Mouse (Mus musculus): ENCODE measurements around the gene Timm9. TPM values are rescaled to one million over a fixed set of nuclear protein-coding genes. Genes with fewer than 3 reads are reported as not detected.

Gene Timm9
- polyA plus RNA-seq, 1 experiment from 2014 or later, result 69.1 TPM

DNA sequence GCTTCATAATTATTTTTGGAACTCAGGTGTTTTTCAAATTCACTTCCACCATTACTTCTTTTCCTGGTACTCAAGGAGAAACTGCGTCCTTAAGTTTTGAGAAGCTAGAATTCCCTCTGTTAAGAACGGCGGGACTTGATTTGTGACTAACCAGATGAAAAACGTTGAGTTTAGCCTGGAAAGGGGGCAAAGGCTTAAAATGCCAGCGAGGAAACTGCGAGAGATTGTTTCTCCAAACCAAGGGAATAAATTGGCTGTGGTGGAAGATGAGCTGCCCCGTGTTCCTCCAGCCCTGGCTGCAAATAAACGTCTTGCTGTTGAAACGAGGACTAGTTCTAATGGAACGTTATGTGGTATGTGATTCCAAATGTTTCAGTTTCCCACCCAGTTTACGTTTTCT is 1.2 kb upstream of the Timm9 start:
- no peaks in the 10 kb centered on the region for H3K27me3 ChIP-seq (replicated peaks; ENCODE audit: control insufficient read depth, insufficient read depth, low read length)
- no peak overlapping the region for H3K27ac ChIP-seq (ENCODE audit: low read depth, low read length)
- H3K4me1 ChIP-seq (replicated peaks; ENCODE audit: control insufficient read depth, insufficient read depth, low read length), result no peaks in the 10 kb centered on the region
- no peak for ATAC-seq
- peak overlapping the region; percentile 93 for H3K4me2 ChIP-seq (replicated peaks; ENCODE audit: low read depth)
- no peaks in the 10 kb centered on the region for H3K9me3 ChIP-seq (ENCODE audit: control insufficient read depth)
- H3K36me3 ChIP-seq (ENCODE audit: control insufficient read depth, insufficient read depth), result peaks cover 13% of the 10 kb centered on the region
- no peak for TF ChIP-seq CTCF (IDR thresholded peaks at IDR 0.05; ENCODE audit: low read depth)
- 0 out of 2 replicates have a peak overlapping the region, but pooled peaks have one; percentile 85 for H3K9ac ChIP-seq (ENCODE audit: low read depth, low read length)
- peak overlapping the region; percentile 95 for H3K4me3 ChIP-seq (ENCODE audit: low read depth, low read length)
- under 1% methylated on average over 11 of the region's 11 CpGs for WGBS

DNA sequence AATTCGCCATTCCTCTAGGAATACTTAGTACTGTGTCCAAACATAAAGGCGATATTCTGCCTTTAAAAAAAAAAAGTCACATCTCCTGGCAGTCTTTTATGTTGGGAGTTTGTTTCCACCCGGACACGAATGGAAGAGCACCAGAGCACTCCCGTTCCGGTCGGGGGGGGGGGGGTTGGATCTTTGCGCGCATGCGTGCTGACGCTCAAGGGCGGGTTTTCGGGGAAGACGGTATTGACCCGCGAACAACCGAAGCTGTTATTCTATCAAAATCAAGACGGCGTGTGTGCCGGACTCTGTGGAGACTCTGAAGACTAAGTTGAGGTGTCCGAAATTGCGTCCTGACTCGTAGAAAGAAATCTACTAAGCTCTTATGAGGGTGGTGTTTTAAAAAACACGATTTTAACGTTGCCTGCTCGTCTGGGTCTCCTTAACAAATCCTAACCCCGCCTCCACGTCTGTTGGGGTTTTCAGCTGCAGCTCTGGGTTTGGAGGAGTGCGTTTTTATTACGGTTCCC is 549 bp upstream of the Timm9 start:
- peak overlapping the region; percentile 93 for H3K4me2 ChIP-seq (replicated peaks; ENCODE audit: low read depth)
- H3K36me3 ChIP-seq (ENCODE audit: control insufficient read depth, insufficient read depth), result peaks cover 6% of the 10 kb centered on the region
- ATAC-seq, result peak; percentile 80
- peak overlapping the region; percentile 95 for H3K4me3 ChIP-seq (ENCODE audit: low read depth, low read length)
- under 1% methylated on average over 30 of the region's 30 CpGs for WGBS
- H3K4me1 ChIP-seq (replicated peaks; ENCODE audit: control insufficient read depth, insufficient read depth, low read length), result no peaks in the 10 kb centered on the region
- H3K9ac ChIP-seq (ENCODE audit: low read depth, low read length), result peak overlapping the region; percentile 85
- H3K27ac ChIP-seq (ENCODE audit: low read depth, low read length), result 0 out of 2 replicates have a peak overlapping the region, but pooled peaks have one; percentile 82
- no peak for TF ChIP-seq CTCF (IDR thresholded peaks at IDR 0.05; ENCODE audit: low read depth)
- H3K27me3 ChIP-seq (replicated peaks; ENCODE audit: control insufficient read depth, insufficient read depth, low read length), result no peaks in the 10 kb centered on the region
- no peaks in the 10 kb centered on the region for H3K9me3 ChIP-seq (ENCODE audit: control insufficient read depth)

DNA sequence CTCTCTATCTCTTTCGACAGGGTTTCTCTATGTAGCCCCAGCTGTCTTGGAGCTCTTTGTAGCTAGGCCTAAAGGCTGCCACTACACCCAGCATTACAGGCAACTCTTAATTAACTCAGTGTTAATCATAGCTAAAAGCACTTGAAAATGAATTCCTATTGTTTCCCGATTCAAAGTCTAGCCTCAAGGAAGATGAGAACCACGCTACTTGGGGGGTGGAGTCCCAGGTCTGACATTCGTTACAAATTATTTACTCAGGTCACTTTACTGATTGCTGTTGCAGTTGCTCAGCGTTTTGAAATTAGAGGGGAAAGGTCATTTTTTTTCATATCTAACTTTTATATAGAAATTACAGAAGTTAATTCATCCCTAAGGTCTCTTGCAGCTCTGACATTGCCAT is 903 bp downstream of the Timm9 start:
- WGBS, result 16% methylated on average over 5 of the region's 5 CpGs
- Histone ChIP-seq H3K36me3 (ENCODE audit: control insufficient read depth, insufficient read depth) (peaks cover 8% of the 10 kb centered on the region), H3K27me3 (replicated peaks; ENCODE audit: control insufficient read depth, insufficient read depth, low read length) (no peaks in the 10 kb centered on the region), H3K27ac (ENCODE audit: low read depth, low read length) (peak overlapping the region; percentile 82; the same call in 1 of the 2 replicates), H3K4me1 (replicated peaks; ENCODE audit: control insufficient read depth, insufficient read depth, low read length) (no peaks in the 10 kb centered on the region), H3K4me2 (replicated peaks; ENCODE audit: low read depth) (peak overlapping the region; percentile 93), H3K9ac (ENCODE audit: low read depth, low read length) (peak overlapping the region; percentile 85; the same call in 1 of the 2 replicates), H3K4me3 (ENCODE audit: low read depth, low read length) (peak overlapping the region; percentile 95), H3K9me3 (ENCODE audit: control insufficient read depth) (no peaks in the 10 kb centered on the region)
- TF ChIP-seq CTCF (IDR thresholded peaks at IDR 0.05; ENCODE audit: low read depth), result no peak
- ATAC-seq, result no peak

DNA sequence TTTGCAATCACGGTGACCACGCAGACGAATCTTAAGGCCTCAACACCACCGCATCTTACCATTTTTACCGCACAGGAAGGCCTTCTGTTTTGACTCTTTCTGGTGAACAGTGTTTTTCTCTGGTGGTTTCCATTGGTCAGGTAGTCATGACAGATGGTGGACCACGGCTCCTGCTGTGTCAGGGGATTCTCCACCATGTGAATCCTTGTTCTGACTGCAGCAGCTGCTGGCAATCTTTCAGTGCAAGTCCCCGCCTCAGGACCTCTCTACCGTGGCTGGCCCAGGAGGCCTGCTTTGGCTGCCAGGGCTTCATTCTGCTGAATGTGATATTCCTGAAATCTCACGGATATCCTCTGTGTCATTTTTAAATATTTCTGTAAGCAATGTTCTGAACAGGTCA is 13.2 kb downstream of the Timm9 start:
- no peak for TF ChIP-seq CTCF (IDR thresholded peaks at IDR 0.05; ENCODE audit: low read depth)
- Histone ChIP-seq H3K36me3 (ENCODE audit: control insufficient read depth, insufficient read depth) (peaks cover 35% of the 10 kb centered on the region), H3K27ac (ENCODE audit: low read depth, low read length) (no peak overlapping the region), H3K4me2 (replicated peaks; ENCODE audit: low read depth) (no peak overlapping the region), H3K9ac (ENCODE audit: low read depth, low read length) (no peak overlapping the region), H3K4me3 (ENCODE audit: low read depth, low read length) (no peak overlapping the region), H3K4me1 (replicated peaks; ENCODE audit: control insufficient read depth, insufficient read depth, low read length) (no peaks in the 10 kb centered on the region), H3K27me3 (replicated peaks; ENCODE audit: control insufficient read depth, insufficient read depth, low read length) (no peaks in the 10 kb centered on the region), H3K9me3 (ENCODE audit: control insufficient read depth) (no peaks in the 10 kb centered on the region)
- ATAC-seq, result no peak
- WGBS, result 86% methylated on average over 9 of the region's 9 CpGs

DNA sequence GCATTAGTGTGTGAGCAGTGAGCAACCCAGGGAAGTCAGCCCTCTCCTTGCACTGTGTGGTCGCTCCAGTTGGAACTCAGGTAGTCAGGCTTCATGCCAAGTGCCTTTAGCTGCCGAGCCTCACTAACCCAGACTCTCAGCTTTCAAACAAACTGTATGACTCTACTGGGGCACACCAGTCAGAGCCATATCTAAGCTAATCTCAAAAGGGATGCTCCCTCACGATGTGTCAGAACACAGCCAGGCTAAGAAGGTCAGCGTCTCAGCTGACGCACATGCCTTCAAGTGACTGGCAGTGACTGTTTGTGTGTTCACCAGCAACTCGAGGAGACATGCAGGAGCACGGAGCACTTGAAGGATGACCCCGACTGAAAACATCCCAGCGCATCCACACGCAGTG is 13.8 kb downstream of the Timm9 start:
- no peaks in the 10 kb centered on the region for H3K9me3 ChIP-seq (ENCODE audit: control insufficient read depth)
- no peak for TF ChIP-seq CTCF (IDR thresholded peaks at IDR 0.05; ENCODE audit: low read depth)
- no peak overlapping the region for H3K27ac ChIP-seq (ENCODE audit: low read depth, low read length)
- WGBS, result 88% methylated on average over 10 of the region's 10 CpGs
- no peaks in the 10 kb centered on the region for H3K4me1 ChIP-seq (replicated peaks; ENCODE audit: control insufficient read depth, insufficient read depth, low read length)
- H3K4me3 ChIP-seq (ENCODE audit: low read depth, low read length), result no peak overlapping the region
- H3K27me3 ChIP-seq (replicated peaks; ENCODE audit: control insufficient read depth, insufficient read depth, low read length), result no peaks in the 10 kb centered on the region
- peaks cover 35% of the 10 kb centered on the region for H3K36me3 ChIP-seq (ENCODE audit: control insufficient read depth, insufficient read depth)
- H3K9ac ChIP-seq (ENCODE audit: low read depth, low read length), result no peak overlapping the region
- ATAC-seq, result no peak
- H3K4me2 ChIP-seq (replicated peaks; ENCODE audit: low read depth), result no peak overlapping the region

DNA sequence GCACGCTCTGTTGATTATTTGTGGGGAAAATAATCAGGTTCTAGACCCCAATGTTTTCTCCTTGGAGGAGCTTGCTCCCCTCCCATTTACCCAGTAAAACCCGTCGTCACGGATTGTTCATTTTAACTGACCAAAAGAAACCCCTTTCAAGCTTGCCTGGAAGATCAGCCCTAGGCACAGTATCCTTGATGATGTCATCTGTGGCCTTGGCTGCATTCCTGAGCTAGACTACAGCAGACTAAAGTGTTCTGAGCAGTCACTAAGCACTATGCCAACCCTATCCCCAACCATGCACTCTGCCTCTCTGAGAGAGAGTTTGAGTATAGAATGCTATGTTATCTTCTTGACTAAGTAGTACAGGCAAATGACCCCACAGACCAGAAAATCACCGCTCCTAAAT is 20.1 kb downstream of the Timm9 start:
- Histone ChIP-seq H3K4me3 (ENCODE audit: low read depth, low read length) (no peak overlapping the region), H3K27me3 (replicated peaks; ENCODE audit: control insufficient read depth, insufficient read depth, low read length) (no peaks in the 10 kb centered on the region), H3K4me2 (replicated peaks; ENCODE audit: low read depth) (no peak overlapping the region), H3K27ac (ENCODE audit: low read depth, low read length) (no peak overlapping the region), H3K4me1 (replicated peaks; ENCODE audit: control insufficient read depth, insufficient read depth, low read length) (no peaks in the 10 kb centered on the region), H3K9ac (ENCODE audit: low read depth, low read length) (no peak overlapping the region), H3K36me3 (ENCODE audit: control insufficient read depth, insufficient read depth) (no peaks in the 10 kb centered on the region), H3K9me3 (ENCODE audit: control insufficient read depth) (no peaks in the 10 kb centered on the region)
- WGBS, result 81% methylated on average over 5 of the region's 5 CpGs
- TF ChIP-seq CTCF (IDR thresholded peaks at IDR 0.05; ENCODE audit: low read depth), result no peak
- ATAC-seq, result no peak
